Mouse (Mus musculus) brain, embryonic 14.5 days (tissue): ENCODE data around the gene Elmod3.

Experiments
- CTCF ChIP-seq: fragments of 200-500 bp; IDR thresholded peaks from 2 replicates; pipeline ENCODE4 v1.5.1; 2012; ENCODE audit warnings: inconsistent platforms, mild to moderate bottlenecking, moderate library complexity, borderline replicate concordance; ENCODE audit not compliant: insufficient read depth, insufficient read length; ENCODE audit errors: extremely low read depth
- POLR2A ChIP-seq: fragments of 200-500 bp; IDR thresholded peaks from 2 replicates; pipeline ENCODE4 v1.6.1; 2012; ENCODE audit warnings: mild to moderate bottlenecking, inconsistent platforms, borderline replicate concordance; ENCODE audit not compliant: poor library complexity, insufficient read depth, insufficient read length, severe bottlenecking; ENCODE audit errors: extremely low read depth

DNA sequence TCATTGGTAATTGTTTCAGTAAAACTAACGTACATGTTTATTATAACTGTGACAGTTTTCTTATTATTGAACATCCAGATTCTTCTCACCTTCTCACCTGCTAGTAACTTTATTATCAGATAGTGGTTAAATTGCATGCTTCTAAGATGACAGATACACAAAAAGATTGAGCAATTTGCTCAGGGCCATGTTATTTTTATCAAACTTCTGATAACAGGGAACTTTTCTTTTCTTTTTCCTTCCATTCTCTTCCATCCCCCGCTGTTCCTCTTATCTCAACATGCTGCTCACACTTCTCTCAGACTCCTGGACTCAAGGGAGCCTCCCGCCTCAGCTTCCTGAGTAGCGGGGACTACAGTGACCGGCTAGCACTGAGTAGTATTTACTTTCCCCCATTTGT lies 22.7 kb upstream of the Elmod3 start:
- TF ChIP-seq POLR2A (no peak), CTCF (no peak)
